ENCODE assay signal across 8 mouse cellular contexts in genomic region chr15:62328305-62328881, GRCm38 (mm10).
DNase-seq lines count a peak whose midpoint lies in the region; ATAC-seq and TF ChIP-seq lines count a peak whose summit lies in the region.

No protein-coding gene starts in this region.

- H3K36me3 ChIP-seq in intestine, embryonic 15.5 days: no peaks in the 10 kb centered on the region

- no peak overlapping the region for H3K9ac ChIP-seq in intestine, embryonic 15.5 days

- peaks cover 4% of the 10 kb centered on the region for H3K4me1 ChIP-seq in intestine, embryonic 15.5 days (replicated peaks)
- H3K4me1 ChIP-seq in cerebellum, adult 2 months (ENCODE audit: control insufficient read depth, insufficient read depth, low read length): no peaks in the 10 kb centered on the region

- H3K4me2 ChIP-seq in intestine, embryonic 15.5 days (replicated peaks): peak overlapping the region; percentile 24; the same call in 1 of the 2 replicates

- WGBS in intestine, embryonic 15.5 days: 24% methylated on average over 9 of the region's 9 CpGs
- WGBS in cerebellum, adult 2 months: 45% methylated on average over 9 of the region's 9 CpGs

- peak; percentile 53 for DNase-seq in ovary, adult 18-20 months (ENCODE audit: low spot score)
- no peak for DNase-seq in ovary, postnatal 10 days (ENCODE audit: low spot score)
- peak; percentile 85 for DNase-seq in fibroblast of lung, adult 2 months (ENCODE audit: low read depth)
- peak; percentile 36 for DNase-seq in lung, postnatal 25 days (ENCODE audit: low spot score)
- DNase-seq in cerebellum, adult 2 months: no peak
- DNase-seq in spleen, postnatal 14 days (ENCODE audit: low spot score in 2 of 2): no peak
- DNase-seq in testis, postnatal 14 days (ENCODE audit: low spot score): no peak

- TF ChIP-seq POLR2A in cerebellum, adult 2 months (IDR thresholded peaks at IDR 0.05; ENCODE audit: borderline replicate concordance, insufficient read depth, low read length): no peak

- no peak overlapping the region for H3K27ac ChIP-seq in intestine, embryonic 15.5 days
- H3K27ac ChIP-seq in cerebellum, adult 2 months (ENCODE audit: insufficient read depth, low read length): no peak overlapping the region

- TF ChIP-seq CTCF in cerebellum, adult 2 months (IDR thresholded peaks at IDR 0.05; ENCODE audit: borderline replicate concordance, insufficient read depth, low read depth, low read length): no peak

- ATAC-seq in intestine, embryonic 15.5 days: peak; percentile 55

- H3K27me3 ChIP-seq in intestine, embryonic 15.5 days (replicated peaks): no peaks in the 10 kb centered on the region
- H3K27me3 ChIP-seq in cerebellum, adult 2 months (ENCODE audit: control insufficient read depth, insufficient read depth, low read length): no peaks in the 10 kb centered on the region

- H3K4me3 ChIP-seq in intestine, embryonic 15.5 days (replicated peaks): no peak overlapping the region
- no peak overlapping the region for H3K4me3 ChIP-seq in cerebellum, adult 2 months (replicated peaks; ENCODE audit: insufficient read depth, low read depth, low read length)

- no peaks in the 10 kb centered on the region for H3K9me3 ChIP-seq in intestine, embryonic 15.5 days

Comparison
In these comparisons a context has a peak if more than half of its experiments do, and no peak if none do; other contexts are left out.
1. DNase-seq: peak in ovary, adult 18-20 months (single experiment), fibroblast of lung, adult 2 months (single experiment) and lung, postnatal 25 days (single experiment); none in ovary, postnatal 10 days (single experiment), cerebellum, adult 2 months (0 of 2), spleen, postnatal 14 days (0 of 2) and testis, postnatal 14 days (single experiment).